In genomic region chrX:105079615-105080092, GRCm38 (mm10) we compare ENCODE assay signal across 8 mouse cellular contexts. TPM values are rescaled to one million over a fixed set of nuclear protein-coding genes. Genes with fewer than 3 reads are reported as not detected.
DNase-seq lines count a peak whose midpoint lies in the region; ATAC-seq and TF ChIP-seq lines count a peak whose summit lies in the region.

Gene Pbdc1, plus strand, starts transcription at chrX:105079756.

- peaks cover 12% of the 10 kb centered on the region for H3K36me3 ChIP-seq in ES-Bruce4 (ENCODE audit: control insufficient read depth, insufficient read depth, low read length, poor library complexity, severe bottlenecking)
- peaks cover 11% of the 10 kb centered on the region; the same call in 1 of the 2 replicates for H3K36me3 ChIP-seq in forebrain, embryonic 13.5 days (ENCODE audit: poor library complexity, severe bottlenecking)
- H3K36me3 ChIP-seq in liver, embryonic 15.5 days (replicated peaks) = peaks cover 15% of the 10 kb centered on the region
- no peaks in the 10 kb centered on the region for H3K36me3 ChIP-seq in neural tube, embryonic 11.5 days (ENCODE audit: control insufficient read depth, insufficient read depth, low read length)
- peaks cover 4% of the 10 kb centered on the region; the same call in 1 of the 2 replicates for H3K36me3 ChIP-seq in stomach, embryonic 16.5 days (ENCODE audit: control insufficient read depth, insufficient read depth, low read length)

- H3K27me3 ChIP-seq in ES-Bruce4 (ENCODE audit: control insufficient read depth, insufficient read depth, low read length, poor library complexity, severe bottlenecking) = no peaks in the 10 kb centered on the region
- no peaks in the 10 kb centered on the region for H3K27me3 ChIP-seq in forebrain, embryonic 13.5 days
- H3K27me3 ChIP-seq in liver, embryonic 15.5 days = no peaks in the 10 kb centered on the region
- H3K27me3 ChIP-seq in neural tube, embryonic 11.5 days (ENCODE audit: control insufficient read depth, insufficient read depth, low read length) = no peaks in the 10 kb centered on the region
- no peaks in the 10 kb centered on the region for H3K27me3 ChIP-seq in stomach, embryonic 16.5 days (ENCODE audit: control insufficient read depth, insufficient read depth, low read length)

- TF ChIP-seq EP300 in ES-Bruce4 (IDR thresholded peaks at IDR 0.05; ENCODE audit: insufficient read depth, low read depth, low read length) = no peak

- 2% methylated on average over 35 of the region's 35 CpGs for WGBS in forebrain, embryonic 13.5 days
- 4% methylated on average over 35 of the region's 35 CpGs for WGBS in liver, embryonic 15.5 days (ENCODE audit: insufficient replicate concordance)
- 4% methylated on average over 35 of the region's 35 CpGs for WGBS in neural tube, embryonic 11.5 days
- 4% methylated on average over 35 of the region's 35 CpGs for WGBS in stomach, embryonic 16.5 days

- H3K27ac ChIP-seq in ES-Bruce4 (ENCODE audit: insufficient read depth, low read length) = no peak within 1 kb of the TSS
- no peak within 1 kb of the TSS for H3K27ac ChIP-seq in forebrain, embryonic 13.5 days
- peak within 1 kb of the TSS; percentile 69 for H3K27ac ChIP-seq in liver, embryonic 15.5 days (replicated peaks)
- H3K27ac ChIP-seq in neural tube, embryonic 11.5 days (ENCODE audit: low read depth, low read length) = no peak within 1 kb of the TSS
- peak within 1 kb of the TSS; percentile 66; the same call in 1 of the 2 replicates for H3K27ac ChIP-seq in stomach, embryonic 16.5 days (ENCODE audit: low read length)

- H3K4me2 ChIP-seq in forebrain, embryonic 13.5 days = peak within 1 kb of the TSS; percentile 70
- peak within 1 kb of the TSS; percentile 75 for H3K4me2 ChIP-seq in liver, embryonic 15.5 days
- peak within 1 kb of the TSS; percentile 62 for H3K4me2 ChIP-seq in neural tube, embryonic 11.5 days (ENCODE audit: low read depth)
- peak within 1 kb of the TSS; percentile 73 for H3K4me2 ChIP-seq in stomach, embryonic 16.5 days (ENCODE audit: low read depth, low read length)

- peak; percentile 99 for ATAC-seq in cerebellum, adult (ENCODE audit: insufficient number of reproducible peaks, low FRiP score, low TSS enrichment)
- peak; percentile 99 for ATAC-seq in forebrain, embryonic 13.5 days
- peak; percentile 96 for ATAC-seq in liver, embryonic 15.5 days (ENCODE audit: insufficient read depth)
- peak; percentile 98 for ATAC-seq in neural tube, embryonic 11.5 days (ENCODE audit: insufficient read depth, low FRiP score, low TSS enrichment)
- peak; percentile 99 for ATAC-seq in stomach, embryonic 16.5 days (ENCODE audit: insufficient read depth, low FRiP score)

- TF ChIP-seq POLR2A in ES-Bruce4 (IDR thresholded peaks at IDR 0.05; ENCODE audit: insufficient read depth, low read length) = no peak

- DNase-seq in heart, postnatal 10 days = peak; percentile 89 to 96
- DNase-seq in kidney, postnatal 4 days = peak; percentile 89 to 97
- peak; percentile 91 for DNase-seq in neural tube, embryonic 11.5 days (ENCODE audit: low spot score)

- peak within 1 kb of the TSS; percentile 90 for H3K4me3 ChIP-seq in ES-Bruce4 (ENCODE audit: low read depth, low read length)
- peak within 1 kb of the TSS; percentile 54 for H3K4me3 ChIP-seq in forebrain, embryonic 13.5 days
- H3K4me3 ChIP-seq in liver, embryonic 15.5 days (replicated peaks) = peak within 1 kb of the TSS; percentile 72
- peak within 1 kb of the TSS; percentile 46 for H3K4me3 ChIP-seq in neural tube, embryonic 11.5 days (ENCODE audit: low read depth, low read length)
- peak within 1 kb of the TSS; percentile 61 for H3K4me3 ChIP-seq in stomach, embryonic 16.5 days (replicated peaks; ENCODE audit: low read length)

- no peaks in the 10 kb centered on the region for H3K4me1 ChIP-seq in ES-Bruce4 (ENCODE audit: control insufficient read depth, insufficient read depth, low read length)
- H3K4me1 ChIP-seq in forebrain, embryonic 13.5 days = peaks cover 4% of the 10 kb centered on the region; the same call in 1 of the 2 replicates
- H3K4me1 ChIP-seq in liver, embryonic 15.5 days (replicated peaks) = peaks cover 8% of the 10 kb centered on the region; the same call in 1 of the 2 replicates
- H3K4me1 ChIP-seq in neural tube, embryonic 11.5 days (ENCODE audit: control insufficient read depth, insufficient read depth, low read length) = no peaks in the 10 kb centered on the region
- H3K4me1 ChIP-seq in stomach, embryonic 16.5 days (ENCODE audit: control insufficient read depth, insufficient read depth, low read length) = 0 out of 2 replicates have a peak, but pooled peaks cover 5% of the 10 kb centered on the region

- intact Hi-C loops in heart, postnatal 10 days (cut with DNase I) = no loop called here

- no peaks in the 10 kb centered on the region for H3K9me3 ChIP-seq in ES-Bruce4 (replicated peaks; ENCODE audit: control insufficient read depth, insufficient read depth, low read length, poor library complexity, severe bottlenecking)
- no peaks in the 10 kb centered on the region for H3K9me3 ChIP-seq in forebrain, embryonic 13.5 days (replicated peaks)
- no peaks in the 10 kb centered on the region for H3K9me3 ChIP-seq in liver, embryonic 15.5 days (replicated peaks)
- H3K9me3 ChIP-seq in neural tube, embryonic 11.5 days (ENCODE audit: control insufficient read depth, low read length) = no peaks in the 10 kb centered on the region
- no peaks in the 10 kb centered on the region for H3K9me3 ChIP-seq in stomach, embryonic 16.5 days (replicated peaks; ENCODE audit: control insufficient read depth, low read length)

- TF ChIP-seq CTCF in ES-Bruce4 (IDR thresholded peaks at IDR 0.05; ENCODE audit: low read depth, low read length) = no peak

- H3K9ac ChIP-seq in ES-Bruce4 (ENCODE audit: low read depth, poor library complexity, severe bottlenecking) = peak within 1 kb of the TSS; percentile 75
- peak within 1 kb of the TSS; percentile 59 for H3K9ac ChIP-seq in forebrain, embryonic 13.5 days
- H3K9ac ChIP-seq in liver, embryonic 15.5 days = peak within 1 kb of the TSS; percentile 49
- peak within 1 kb of the TSS; percentile 36 for H3K9ac ChIP-seq in neural tube, embryonic 11.5 days (ENCODE audit: low read length)
- peak within 1 kb of the TSS; percentile 72 for H3K9ac ChIP-seq in stomach, embryonic 16.5 days (ENCODE audit: low read length)

RNA-seq across cellular contexts. Expression of gene Pbdc1, which starts in this region (rescaled TPM):
- 45.6 and 48.3 TPM in 2 replicates for polyA plus RNA-seq in ES-Bruce4 (2011; ENCODE audit: insufficient read depth, insufficient read length, low read depth, missing spikeins)
- 51.7 and 55.0 TPM in 2 replicates for polyA plus RNA-seq in forebrain, embryonic 13.5 days (2015; fragmentation: Nextera tagmentation; extraction: Ambion mirVana)
- total RNA-seq in heart, postnatal 10 days (2021) = 10 to 100 TPM in 1 of 2 experiments, 1 to 10 TPM in 1; 8.9 to 11.6 TPM
- 29.8 and 31.8 TPM in 2 replicates for polyA plus RNA-seq in liver, embryonic 15.5 days (2015; fragmentation: Nextera tagmentation; extraction: Ambion mirVana)
- 61.5 and 64.3 TPM in 2 replicates for polyA plus RNA-seq in neural tube, embryonic 11.5 days (2014; fragmentation: Nextera tagmentation; extraction: Ambion mirVana)
- 55.6 and 57.4 TPM in 2 replicates for polyA plus RNA-seq in stomach, embryonic 16.5 days (2015; fragmentation: Nextera tagmentation; extraction: Ambion mirVana)

Comparison
In these comparisons a context has a peak if more than half of its experiments do, and no peak if none do; other contexts are left out.
1. H3K27ac ChIP-seq: peak in liver, embryonic 15.5 days (single experiment) and stomach, embryonic 16.5 days (single experiment); none in ES-Bruce4 (single experiment), forebrain, embryonic 13.5 days (single experiment) and neural tube, embryonic 11.5 days (single experiment).
2. Peak in every context shown above with its lines, with median percentiles within 50 percentile points of each other: H3K4me3 ChIP-seq, H3K9ac ChIP-seq, ATAC-seq, H3K4me2 ChIP-seq and DNase-seq.